Mouse (Mus musculus) thymus, adult 2 months (tissue): Measurements from ENCODE around the gene Mycbp.
A peak's percentile ranks its signal among the peaks of the same experiment; 100 is the strongest.

Source experiments
- CTCF ChIP-seq: fragments of 200-500 bp; IDR thresholded peaks from 2 replicates; pipeline ENCODE4 v1.5.1; 2012; ENCODE audit warnings: mild to moderate bottlenecking, control low read depth, low read length, moderate library complexity, borderline replicate concordance; ENCODE audit not compliant: control insufficient read depth, poor library complexity, insufficient read depth; ENCODE audit errors: extremely low read depth
- POLR2A ChIP-seq: fragments of 200-500 bp; IDR thresholded peaks from 2 replicates; pipeline ENCODE4 v1.6.1; 2012; ENCODE audit warnings: mild to moderate bottlenecking, low read length, control low read depth, moderate library complexity; ENCODE audit not compliant: control insufficient read depth, poor library complexity, insufficient read depth; ENCODE audit errors: extremely low read depth

GRCm38 (mm10) chr4:123916748-123917547 lies 12.3 kb downstream of the Mycbp start, which contains the start of gene Rragc:
- TF ChIP-seq POLR2A = peak; percentile 57; the same call in 1 of the 2 replicates
- no peak for TF ChIP-seq CTCF
